Mouse (Mus musculus) bone marrow, adult 2 months (tissue): ENCODE results near the gene Ugt1a6a.
"Not testable (repeated sequence)": the region's sequence is repeated elsewhere in the genome, so short reads cannot be mapped to it uniquely, and the experiment has no call there.

Experiments
- CTCF ChIP-seq: fragments of 200-500 bp; IDR thresholded peaks from 2 replicates; pipeline ENCODE4 v1.5.1; 2011; ENCODE audit warnings: low read length, control low read depth; ENCODE audit not compliant: control insufficient read depth, insufficient read depth
- POLR2A ChIP-seq: fragments of 200-500 bp; IDR thresholded peaks from 2 replicates; pipeline ENCODE4 v1.6.1; 2011; ENCODE audit warnings: low read depth, mild to moderate bottlenecking, control low read depth, low read length, borderline replicate concordance; ENCODE audit not compliant: control insufficient read depth

- not testable (repeated sequence) for TF ChIP-seq CTCF, POLR2A
These were observed 37.6 kb downstream of the Ugt1a6a start for GRCm38 (mm10) chr1:88172190-88172589.
